Mouse (Mus musculus) gastrocnemius, postnatal 14 days (tissue): ENCODE data around the gene Socs3. TPM values are rescaled to one million over a fixed set of nuclear protein-coding genes. Genes with fewer than 3 reads are reported as not detected.

Experiments used
- DNase-seq: peaks from one replicate; pipeline ENCODE4 v3.0.0; 2021; ENCODE audit warnings: mixed read lengths
- intact Hi-C: fragments of 180-260 bp; cut with DNase I; formaldehyde crosslinking; loops from one replicate; pipeline ENCODE4 v1.15.1; 2025; ENCODE audit warnings: low total_unique reads
- microRNA-seq, 2 experiments: library from miRNA; unstranded; fragments of <30 nt; microRNA quantifications; one replicate each; pipeline ENCODE4 v1.2.0; 2021
- total RNA-seq, 2 experiments: library from RNA; stranded (reverse); gene quantifications; 2 replicates each; pipeline ENCODE4 v1.2.3; 2021

Gene Socs3
- total RNA-seq, 2 experiments from 2014 or later = 2.9 to 3.7 TPM

DNA sequence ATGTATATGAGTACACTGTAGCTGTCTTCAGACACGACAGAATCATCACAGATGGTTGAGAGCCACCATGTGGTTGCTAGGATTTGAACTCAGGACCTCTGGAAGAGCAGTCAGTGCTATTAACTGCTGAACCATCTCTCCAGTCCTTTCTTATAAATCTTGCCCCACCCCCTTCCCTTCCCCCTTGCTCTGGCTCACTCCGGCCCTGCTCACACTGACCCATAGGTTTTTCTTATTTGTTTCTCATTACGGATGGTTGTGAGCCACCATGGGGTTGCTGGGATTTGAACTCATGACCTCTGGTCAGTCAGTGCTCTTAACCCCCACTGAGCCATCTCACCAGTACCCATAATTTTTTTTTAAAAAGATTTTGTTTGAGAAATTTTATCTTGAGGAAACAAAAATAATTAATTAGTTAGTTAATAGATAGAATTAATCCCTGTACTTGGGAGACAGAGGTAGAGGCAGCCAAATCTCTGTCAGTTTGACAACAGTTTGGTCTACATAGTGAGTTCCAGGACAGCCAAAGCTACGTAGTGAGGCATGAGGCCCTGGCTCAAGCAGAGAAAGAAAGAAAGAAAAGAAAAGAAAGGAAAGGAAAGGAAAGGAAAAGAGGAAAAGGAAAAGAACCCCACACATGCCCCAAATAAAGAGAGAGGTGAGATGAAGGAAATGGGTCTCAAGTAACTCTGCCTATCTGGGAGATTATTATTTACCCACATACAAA is 30.7 kb downstream of the Socs3 start:
- intact Hi-C loops = no loop called here
- DNase-seq = no peak

- DNase-seq = peak; percentile 66
- intact Hi-C loops = no loop called here
These were observed 33.6 kb downstream of the Socs3 start for GRCm38 (mm10) chr11:117936202-117936601.

DNA sequence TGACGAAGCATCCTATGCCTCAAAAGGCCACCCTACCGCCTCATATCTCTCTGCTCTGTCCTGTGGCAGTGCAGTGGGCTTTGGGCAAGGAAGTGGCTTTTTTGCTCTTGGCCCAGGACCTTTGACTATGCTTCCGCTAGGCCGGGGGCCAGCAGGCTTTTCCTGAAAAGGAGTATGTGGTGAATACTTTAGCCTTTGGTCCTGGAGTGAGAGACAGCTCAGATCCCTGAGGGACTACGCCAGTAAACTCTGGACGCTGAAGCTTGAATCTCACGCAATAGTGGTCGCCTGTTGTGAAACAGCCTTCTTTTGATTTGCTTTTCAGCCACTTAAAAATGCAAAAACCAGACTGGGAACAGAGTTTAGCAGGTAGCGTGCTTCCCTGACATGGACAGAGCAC is 34.2 kb downstream of the Socs3 start:
- intact Hi-C loops = no loop called here
- peak; percentile 77 for DNase-seq

DNA sequence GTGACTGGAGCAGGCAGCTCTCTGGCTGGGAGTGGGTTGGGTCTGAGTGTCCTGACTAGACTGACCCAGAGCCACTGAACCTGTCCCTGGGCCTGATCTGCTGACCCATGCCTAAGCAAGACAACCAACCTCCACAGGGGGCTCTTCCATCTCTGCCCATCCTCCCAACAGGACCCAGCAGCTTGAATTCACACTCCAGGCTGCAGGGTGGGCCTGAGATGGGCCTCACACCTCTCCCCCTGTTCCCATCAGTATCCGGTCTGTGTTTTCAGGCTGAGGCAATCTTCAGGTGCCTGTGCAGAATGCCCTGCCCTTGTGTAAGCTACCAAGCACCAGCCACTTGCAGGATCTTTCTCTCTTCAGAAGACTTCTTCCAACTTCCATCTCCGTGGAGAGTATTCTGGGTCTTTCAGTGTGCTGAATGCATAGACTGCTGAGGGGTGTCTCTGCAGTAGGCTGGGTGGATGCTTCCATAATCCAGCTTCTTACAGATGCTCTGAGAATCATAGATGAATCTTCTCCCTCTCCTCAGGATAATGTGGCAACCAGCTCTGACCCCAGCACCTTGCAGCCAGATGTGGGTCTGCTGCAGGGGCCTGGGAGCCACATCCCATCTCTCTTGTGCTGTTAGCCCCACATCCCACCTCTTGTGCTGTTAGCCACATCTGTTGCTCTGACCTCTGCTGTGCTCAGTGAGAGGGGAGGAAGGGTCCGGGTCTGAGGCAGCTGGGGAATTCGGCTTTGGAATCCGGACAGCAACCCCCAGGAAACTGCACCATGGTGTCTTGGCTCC is 35.1 kb downstream of the Socs3 start:
- intact Hi-C loops = no loop called here
- DNase-seq = no peak

GRCm38 (mm10) chr11:117934168-117934567 is 35.7 kb downstream of the Socs3 start:
- peak; percentile 83 for DNase-seq
- intact Hi-C loops = no loop called here

- intact Hi-C loops = no loop called here
- DNase-seq = peak; percentile 77
These were observed 37.7 kb downstream of the Socs3 start for GRCm38 (mm10) chr11:117932195-117932594.

- DNase-seq = no peak
- intact Hi-C loops = no loop called here
These were observed 38.3 kb downstream of the Socs3 start for GRCm38 (mm10) chr11:117931576-117931975.

- DNase-seq = peak; percentile 89
- intact Hi-C loops = no loop called here
These were observed 39.0 kb downstream of the Socs3 start for GRCm38 (mm10) chr11:117930781-117931338.

GRCm38 (mm10) chr11:117925541-117925940 is 44.3 kb downstream of the Socs3 start:
- intact Hi-C loops = no loop called here

DNA sequence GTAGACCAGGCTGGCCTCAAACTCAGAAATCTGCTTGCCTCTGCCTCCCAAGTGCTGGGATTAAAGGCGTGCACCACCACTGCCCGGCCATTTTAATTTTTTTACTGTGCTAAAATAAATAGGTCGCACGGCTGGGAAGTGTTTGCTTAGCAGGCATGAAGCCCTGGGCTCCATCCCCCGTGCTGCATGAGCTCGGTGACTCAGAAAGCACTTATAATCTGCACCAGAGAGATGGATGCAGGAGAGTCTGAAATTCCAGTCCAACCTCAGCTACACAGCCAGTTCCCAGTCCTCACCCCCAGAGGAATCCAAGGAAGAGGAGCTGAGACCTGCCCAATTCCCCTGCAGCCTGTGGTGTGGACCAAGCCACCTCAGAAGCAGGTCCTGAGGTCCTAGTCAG is 45.4 kb downstream of the Socs3 start:
- DNase-seq = no peak
- intact Hi-C loops = no loop called here

More at GRCm38 (mm10) chr11:117925541-117925940, 44.3 kb downstream of the Socs3 start:
- no peak for DNase-seq

- DNase-seq = peak; percentile 79
- intact Hi-C loops = no loop called here
These were observed 46.6 kb downstream of the Socs3 start for GRCm38 (mm10) chr11:117923279-117923678.

- intact Hi-C loops = no loop called here
- no peak for DNase-seq
These were observed 50.6 kb downstream of the Socs3 start for GRCm38 (mm10) chr11:117919211-117919610.

- DNase-seq = no peak
- intact Hi-C loops = no loop called here
These were observed 51.3 kb downstream of the Socs3 start for GRCm38 (mm10) chr11:117918541-117918940.

Small RNAs within 50 kb of the gene (microRNA-seq; reads per million reads assigned to microRNA genes)
- gene Mir6933 = 0 to 0.32 reads per million in 2 experiments

Other genes starting within 250 kb of the Socs3 start
- 1 to 10 TPM; 1.1 TPM for gene Tmc8, start 188.0 kb downstream of the Socs3 start, total RNA-seq
- gene Tmc6, start 187.8 kb downstream of the Socs3 start, total RNA-seq = 10 to 100 TPM in 1 of 2 experiments, 1 to 10 TPM in 1; 9.4 to 15.4 TPM
- gene 6030468B19Rik, start 172.4 kb downstream of the Socs3 start, total RNA-seq = not detected
- 1 to 10 TPM in 1 of 2 experiments, under 1 TPM in 1; 0.73 to 1.5 TPM for gene Gm20708, start 160.4 kb downstream of the Socs3 start, total RNA-seq
- gene Syngr2, start 160.4 kb downstream of the Socs3 start, total RNA-seq = 100 to 1,000 TPM; 104 to 111 TPM
- gene Afmid, start 144.1 kb downstream of the Socs3 start, total RNA-seq = 1 to 10 TPM; 3.5 to 3.6 TPM
- 1 to 10 TPM; 5.4 to 5.8 TPM for gene Tk1, start 144.0 kb downstream of the Socs3 start, total RNA-seq
- 1 to 10 TPM; 4.2 TPM for gene Birc5, start 120.8 kb downstream of the Socs3 start, total RNA-seq
- gene Tmem235, start 109.3 kb downstream of the Socs3 start, total RNA-seq = not detected
- 1 to 10 TPM; 5.8 to 7.5 TPM for gene Tha1, start 96.6 kb downstream of the Socs3 start, total RNA-seq
- gene Pgs1, start 16.2 kb upstream of the Socs3 start, total RNA-seq = 10 to 100 TPM; 15.6 to 17.1 TPM
- under 1 TPM; 0.04 to 0.08 TPM for gene Dnah17, start 160.6 kb upstream of the Socs3 start, total RNA-seq